Mouse (Mus musculus) G1E (cell line): ENCODE results near the gene Zfp418. TPM values are rescaled to one million over a fixed set of nuclear protein-coding genes. Genes with fewer than 3 reads are reported as not detected.
A peak's percentile ranks its signal among the peaks of the same experiment; 100 is the strongest.
"Not testable (repeated sequence)": the region's sequence is repeated elsewhere in the genome, so short reads cannot be mapped to it uniquely, and the experiment has no call there.

Experiments
- ATAC-seq: 2 replicates; pipeline ENCODE4 v1.8.0; 2016; ENCODE audit warnings: mild to moderate bottlenecking; ENCODE audit not compliant: insufficient number of reproducible peaks, poor library complexity, low FRiP score, severe bottlenecking; ENCODE audit errors: extremely low read depth
- DNase-seq: peaks from one replicate; pipeline ENCODE4 v3.0.0; 2012; ENCODE audit warnings: low spot score
- H3K27me3 ChIP-seq: 2 replicates; pipeline ENCODE4 v1.6.1; 2012; ENCODE audit warnings: mild to moderate bottlenecking, low read length, inconsistent platforms; ENCODE audit not compliant: insufficient read depth
- H3K36me3 ChIP-seq: replicated peaks from 2 replicates; pipeline ENCODE3; 2012; ENCODE audit warnings: mild to moderate bottlenecking, inconsistent platforms
- H3K4me1 ChIP-seq: 2 replicates; pipeline ENCODE4 v1.6.1; 2012; ENCODE audit warnings: low read depth, low read length, inconsistent platforms, mixed read lengths; ENCODE audit not compliant: insufficient read depth
- H3K4me3 ChIP-seq: 2 replicates; pipeline ENCODE4 v1.5.1; 2012; ENCODE audit warnings: low read depth, mild to moderate bottlenecking, inconsistent platforms, low read length, moderate library complexity, mixed read lengths
- H3K9me3 ChIP-seq: replicated peaks from 2 replicates; pipeline ENCODE4 v1.6.1; 2012; ENCODE audit warnings: inconsistent platforms
- CTCF ChIP-seq: IDR thresholded peaks from 2 replicates; pipeline ENCODE4 v1.5.1; 2012; ENCODE audit warnings: low read depth, low read length, inconsistent platforms, mixed read lengths
- GATA1 ChIP-seq: IDR thresholded peaks from 2 replicates; pipeline ENCODE4 v1.6.1; 2012; ENCODE audit warnings: borderline replicate concordance, low read length, inconsistent platforms, mixed read lengths
- GATA2 ChIP-seq: IDR thresholded peaks from 2 replicates; pipeline ENCODE4 v1.6.1; 2012; ENCODE audit warnings: low read depth, low read length, inconsistent platforms, borderline replicate concordance
- POLR2AphosphoS5 ChIP-seq: IDR thresholded peaks from 2 replicates; pipeline ENCODE4 v1.6.1; 2012; ENCODE audit warnings: low read depth, low read length, inconsistent platforms; ENCODE audit not compliant: insufficient replicate concordance
- TAL1 ChIP-seq: conservative IDR thresholded peaks from 2 replicates; pipeline ENCODE4 v1.6.1; 2012; ENCODE audit warnings: low read depth, low read length, inconsistent platforms, mixed read lengths
- polyA plus RNA-seq: library from polyadenylated mRNA; stranded (reverse); fragments of >175 nt; gene quantifications from 2 replicates; pipeline ENCODE4 v1.2.3, GENCODE M21; 2012
- total RNA-seq, 2 experiments: library from RNA; stranded (forward) in 1 of 2; stranded (reverse) in 1 of 2; fragments of 200-1000 nt in 1 of 2; fragments of >200 nt in 1 of 2; fragmentation: Nextera tagmentation in 1 of 2; gene quantifications; 2 replicates each; pipeline ENCODE4 v1.2.3; 2014 to 2017

Gene Zfp418
- total RNA-seq (2014; fragmentation: Nextera tagmentation) (2.4 and 3.4 TPM in 2 replicates), total RNA-seq (2017) (1.9 and 2.1 TPM in 2 replicates), polyA plus RNA-seq (0.21 and 0.22 TPM in 2 replicates)

DNA sequence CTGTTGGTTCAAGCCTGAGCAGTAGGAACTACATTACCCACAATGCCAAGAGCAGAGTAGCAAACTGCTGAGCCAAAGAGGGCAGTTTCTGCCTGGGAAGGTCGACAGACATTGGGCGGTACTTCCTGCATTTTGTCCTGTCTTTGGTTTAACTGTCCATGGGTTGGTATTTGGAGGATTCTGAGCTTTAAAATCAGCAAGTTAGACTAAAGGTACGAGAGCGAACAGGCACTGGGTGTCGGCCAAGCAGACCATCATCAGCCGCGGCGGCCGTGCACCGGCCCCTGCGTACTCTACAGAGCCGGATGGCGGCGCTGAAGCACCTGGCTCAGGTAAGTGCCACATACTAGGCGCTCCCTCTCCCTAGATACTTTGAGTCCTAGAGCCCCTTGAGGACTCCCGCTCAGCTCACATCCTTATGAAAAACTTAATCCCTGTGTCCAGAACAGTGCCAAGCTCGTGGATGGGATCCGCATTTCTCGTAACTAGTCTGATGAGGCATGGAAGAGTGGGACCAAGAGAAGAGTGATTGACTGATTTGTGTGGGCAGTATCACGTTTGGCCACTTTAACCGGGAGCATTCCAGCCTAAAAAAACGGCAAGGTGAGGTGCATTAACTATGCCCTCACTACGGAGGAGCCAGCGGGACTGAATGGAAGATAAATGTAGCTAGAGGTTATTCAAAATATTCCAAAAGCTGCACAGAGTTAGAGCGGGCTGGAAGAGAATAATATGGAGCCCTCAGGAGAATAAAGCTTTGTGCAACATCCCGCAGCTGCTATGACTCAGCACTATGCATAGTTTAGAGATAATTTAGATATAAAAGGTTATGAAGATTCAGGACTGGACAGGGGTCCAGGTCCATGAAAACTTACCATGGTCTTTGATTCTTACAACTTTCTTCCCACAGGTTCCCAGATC lies at the start of gene Zfp418:
TSS of gene Zfp418 (plus strand) at position 104 of the 921 bp plus-strand sequence.
- Histone ChIP-seq H3K9me3 (no peaks in the 10 kb centered on the region), H3K27me3 (no peaks in the 10 kb centered on the region), H3K36me3 (peaks cover 4% of the 10 kb centered on the region), H3K4me1 (peaks cover 9% of the 10 kb centered on the region), H3K4me3 (peak within 1 kb of the TSS; percentile 74)
- TF ChIP-seq GATA2, result no peak
- ATAC-seq, result peak; percentile 92
- DNase-seq, result no peak

GRCm38 (mm10) chr7:7121602-7121980 lies 49.5 kb upstream of the Zfp418 start:
- peak overlapping the region; percentile 75 for H3K4me3 ChIP-seq
- no peaks in the 10 kb centered on the region for H3K27me3 ChIP-seq
- ATAC-seq (no peak), DNase-seq (no peak)
- no peaks in the 10 kb centered on the region for H3K9me3 ChIP-seq
- H3K4me1 ChIP-seq, result peaks cover 28% of the 10 kb centered on the region
- peaks cover 48% of the 10 kb centered on the region for H3K36me3 ChIP-seq
- TF ChIP-seq POLR2AphosphoS5, result no peak
- no peak for TF ChIP-seq GATA1
- no peak for TF ChIP-seq GATA2
- no peak for TF ChIP-seq CTCF
- no peak for TF ChIP-seq TAL1

GRCm38 (mm10) chr7:7130491-7131124 lies 40.5 kb upstream of the Zfp418 start:
- Histone ChIP-seq H3K4me3 (peak overlapping the region; percentile 65), H3K36me3 (peaks cover 30% of the 10 kb centered on the region), H3K4me1 (peaks cover 28% of the 10 kb centered on the region)
- not testable (repeated sequence) for ATAC-seq, H3K27me3 ChIP-seq, DNase-seq, H3K9me3 ChIP-seq

GRCm38 (mm10) chr7:7132751-7133150 lies 38.4 kb upstream of the Zfp418 start:
- ATAC-seq (no peak), DNase-seq (no peak)
- Histone ChIP-seq H3K27me3 (no peaks in the 10 kb centered on the region), H3K4me3 (no peak overlapping the region), H3K4me1 (peaks cover 26% of the 10 kb centered on the region), H3K9me3 (no peaks in the 10 kb centered on the region), H3K36me3 (peaks cover 18% of the 10 kb centered on the region)
- no peak for TF ChIP-seq TAL1
- no peak for TF ChIP-seq CTCF
- TF ChIP-seq GATA1, result no peak
- TF ChIP-seq POLR2AphosphoS5, result no peak
- no peak for TF ChIP-seq GATA2

DNA sequence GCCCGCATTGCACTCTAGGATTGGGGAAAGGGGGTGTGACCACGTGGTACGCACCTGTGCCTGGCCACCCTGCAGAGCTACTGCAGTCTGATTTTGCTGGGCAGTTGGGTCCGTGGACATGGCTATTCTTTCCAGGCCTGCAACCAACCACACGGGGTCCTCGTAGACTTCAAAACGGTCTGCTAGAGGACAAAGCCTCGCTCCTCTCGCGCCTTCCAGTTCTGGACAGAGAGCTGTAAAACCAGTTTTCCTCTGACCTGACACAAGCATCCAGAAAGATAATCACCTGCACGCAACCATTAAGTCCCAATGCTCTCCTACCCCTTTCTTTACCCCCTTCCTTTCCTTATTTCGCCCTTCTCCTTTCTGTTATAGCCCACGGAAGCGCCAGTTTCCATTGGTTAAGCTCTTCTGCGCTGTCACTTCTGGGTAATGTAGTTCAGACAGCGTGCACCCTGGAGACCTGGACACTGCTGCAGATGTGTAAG lies 34.7 kb upstream of the Zfp418 start, which contains the start of gene Zfp773:
TSS of gene Zfp773 (minus strand) at position 377 of the 488 bp plus-strand sequence.
- DNase-seq (peak; percentile 12), ATAC-seq (peak; percentile 94)
- H3K4me3 ChIP-seq, result peak within 1 kb of the TSS; percentile 73
- no peaks in the 10 kb centered on the region for H3K27me3 ChIP-seq
- peaks cover 18% of the 10 kb centered on the region for H3K36me3 ChIP-seq
- TF ChIP-seq CTCF (no peak), TAL1 (no peak), GATA2 (no peak), GATA1 (no peak), POLR2AphosphoS5 (no peak)
- no peaks in the 10 kb centered on the region for H3K9me3 ChIP-seq
- H3K4me1 ChIP-seq, result peaks cover 17% of the 10 kb centered on the region

DNA sequence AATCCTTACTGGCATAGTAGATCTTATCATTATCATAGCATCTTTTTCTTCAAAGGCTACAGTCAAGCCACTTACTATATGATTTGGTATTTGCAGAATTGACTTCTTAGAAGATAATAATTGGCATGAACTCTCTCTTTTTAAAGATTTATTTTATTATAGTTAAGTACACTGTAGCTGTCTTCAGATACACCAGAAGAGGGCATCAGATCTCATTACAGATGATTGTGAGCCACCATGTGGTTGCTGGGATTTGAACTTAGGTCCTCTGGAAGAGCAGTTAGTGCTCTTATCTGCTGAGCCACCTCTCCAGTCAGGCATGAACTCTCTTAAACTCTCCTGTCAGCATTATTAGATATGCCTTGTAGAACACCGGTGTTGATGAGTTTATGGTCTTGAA lies 26.9 kb upstream of the Zfp418 start:
- Histone ChIP-seq H3K27me3 (no peaks in the 10 kb centered on the region), H3K36me3 (no peaks in the 10 kb centered on the region), H3K9me3 (no peaks in the 10 kb centered on the region), H3K4me1 (no peaks in the 10 kb centered on the region), H3K4me3 (no peak overlapping the region)
- no peak for TF ChIP-seq GATA2
- TF ChIP-seq TAL1, result no peak
- no peak for TF ChIP-seq CTCF
- TF ChIP-seq GATA1, result no peak
- TF ChIP-seq POLR2AphosphoS5, result no peak
- ATAC-seq (no peak), DNase-seq (no peak)
